Mouse (Mus musculus) heart, adult 8-10 months (tissue): ENCODE data around the gene Angel1. TPM values are rescaled to one million over a fixed set of nuclear protein-coding genes. Genes with fewer than 3 reads are reported as not detected.
A peak's percentile ranks its signal among the peaks of the same experiment; 100 is the strongest.

Source experiments
- DNase-seq: peaks from one replicate; pipeline ENCODE4 v3.0.0; 2022; ENCODE audit warnings: low spot score
- total RNA-seq, 4 experiments: library from RNA; stranded (reverse); gene quantifications; 2 replicates each; pipeline ENCODE4 v1.2.4; 2022

Gene Angel1
- total RNA-seq, result 1 to 10 TPM; 2.9 to 4.6 (median 3.8) TPM

- peak; percentile 94 for DNase-seq
These were observed at the start of gene Angel1 for GRCm38 (mm10) chr12:86726120-86726640. Gene Angel1 (minus strand): TSS chr12:86726460.

GRCm38 (mm10) chr12:86775561-86776280, 49.5 kb upstream of the Angel1 start:
- peak; percentile 86 for DNase-seq

GRCm38 (mm10) chr12:86772551-86772950, 46.3 kb upstream of the Angel1 start:
- DNase-seq, result no peak

GRCm38 (mm10) chr12:86771823-86772427, 45.7 kb upstream of the Angel1 start:
- DNase-seq, result peak; percentile 93

DNA sequence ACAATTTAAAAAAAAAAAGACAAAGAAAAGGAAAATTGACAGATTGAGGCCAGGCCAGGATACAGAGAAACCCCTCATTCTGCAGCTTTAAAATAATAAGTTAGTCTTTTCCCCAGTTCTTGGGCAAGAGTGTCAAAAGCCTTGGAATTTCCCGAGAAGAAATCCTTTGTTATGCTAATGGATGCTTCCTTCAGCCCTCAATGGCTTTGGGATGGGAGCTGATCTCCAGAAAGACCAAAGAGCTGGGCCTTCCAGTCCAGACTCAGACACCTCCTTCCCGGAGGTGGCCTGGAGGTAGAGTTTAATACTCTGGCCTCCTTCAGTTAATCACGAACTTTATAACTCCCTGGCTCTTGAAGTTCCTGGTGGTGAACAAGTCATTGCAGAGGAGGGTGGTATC, 44.7 kb upstream of the Angel1 start:
- DNase-seq, result no peak

DNA sequence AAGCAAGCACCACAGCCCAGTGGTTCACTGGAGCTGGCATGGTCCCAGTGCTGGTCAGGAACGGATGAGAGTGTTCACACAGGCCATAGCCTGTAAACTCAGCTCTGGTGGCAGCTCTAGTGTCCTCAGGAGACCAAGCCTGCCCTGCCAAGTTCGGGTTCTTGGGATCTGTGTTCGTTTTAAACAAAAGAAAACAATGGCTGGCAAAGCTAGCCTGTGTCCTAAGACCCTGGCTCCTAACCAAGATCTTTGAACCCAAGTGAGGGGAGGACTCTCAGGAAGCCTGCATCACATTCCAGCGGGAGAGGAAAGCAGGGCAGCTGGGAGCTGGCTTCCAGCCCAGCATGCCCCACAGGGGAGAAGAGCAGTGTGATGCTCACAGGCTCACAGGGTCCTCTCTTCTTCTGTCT, 44.0 kb upstream of the Angel1 start:
- peak; percentile 85 for DNase-seq

DNA sequence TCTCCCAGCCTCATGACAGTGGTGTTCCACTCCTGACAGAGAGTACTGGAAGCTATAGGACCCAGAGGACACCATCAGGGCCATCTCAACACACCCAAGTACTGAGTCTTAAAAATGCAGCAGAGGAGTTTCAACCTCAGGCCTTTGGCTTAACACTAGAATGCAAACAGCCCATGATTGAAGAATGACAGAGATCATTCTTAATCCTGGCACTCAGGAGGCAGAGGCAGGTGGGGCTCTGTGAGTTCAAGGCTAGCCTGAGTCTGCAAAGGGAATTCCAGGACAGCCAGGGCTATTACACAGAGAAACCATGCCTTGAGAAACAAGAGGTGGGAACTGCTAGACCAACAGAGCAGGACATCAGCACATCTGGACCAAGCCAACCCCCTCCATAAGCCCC, 43.6 kb upstream of the Angel1 start:
- no peak for DNase-seq

DNA sequence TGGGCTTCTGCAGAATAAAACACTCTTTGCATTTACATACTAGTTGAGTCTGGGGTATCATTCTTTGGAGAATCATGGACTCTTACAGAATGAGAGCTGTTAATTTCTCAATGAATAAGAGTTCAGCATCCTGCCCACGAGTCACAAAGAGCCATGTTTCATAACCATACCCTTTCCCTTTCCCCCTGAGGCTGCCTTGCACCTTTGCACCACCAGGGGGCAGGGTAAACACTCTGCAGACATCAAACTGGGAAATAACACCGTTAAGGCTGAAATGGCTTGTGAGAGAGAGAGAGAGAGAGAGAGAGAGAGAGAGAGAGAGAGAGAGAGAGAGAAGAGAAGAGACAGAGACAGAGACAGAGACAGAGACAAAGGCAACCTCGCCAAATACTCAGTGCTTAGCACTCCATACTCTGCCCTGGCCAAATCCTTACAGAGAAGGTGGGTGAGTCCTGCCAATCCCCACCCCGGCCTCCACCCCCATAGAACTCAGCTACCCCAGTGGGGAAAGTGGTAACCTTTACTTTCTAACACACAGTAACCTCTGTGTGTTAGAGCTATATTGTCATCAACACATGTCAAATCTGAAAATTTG, 42.8 kb upstream of the Angel1 start:
- DNase-seq, result peak; percentile 85

DNA sequence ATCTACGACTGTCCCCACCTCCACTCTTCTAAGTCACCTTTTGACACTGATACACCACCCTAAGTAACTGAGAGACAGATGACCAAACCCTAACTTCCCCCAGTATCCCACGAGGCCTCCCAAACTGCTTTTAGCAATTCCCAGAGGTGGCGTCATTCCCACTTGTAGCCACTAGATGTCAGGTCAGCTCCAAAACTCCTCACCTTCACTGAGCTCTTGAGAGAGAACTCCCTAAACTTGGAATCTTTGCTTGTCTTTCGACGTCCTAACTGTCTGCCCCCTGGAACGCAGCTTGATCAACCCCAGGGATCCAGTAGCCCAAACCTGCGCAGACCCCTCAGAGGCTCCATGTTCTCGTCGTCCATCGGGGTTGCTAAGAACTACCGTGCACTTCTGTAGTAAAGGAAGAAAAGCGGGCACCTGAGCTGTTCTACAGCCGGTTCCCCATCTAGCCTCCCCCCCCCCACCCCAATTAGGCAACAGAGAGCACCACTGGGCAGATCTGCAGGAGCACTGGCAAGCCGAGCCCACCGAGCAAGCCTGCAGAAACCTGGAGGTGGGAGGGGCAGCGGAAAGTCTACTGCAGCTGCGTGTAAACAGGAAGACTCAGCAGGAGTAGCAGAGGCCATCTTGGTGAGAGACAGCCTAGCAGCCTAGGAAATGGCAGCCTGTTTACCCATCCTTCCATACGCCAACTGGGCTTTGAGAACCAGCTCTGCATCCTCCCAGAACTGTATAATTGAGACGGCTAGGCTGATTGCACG, 41.8 kb upstream of the Angel1 start:
- DNase-seq, result peak; percentile 72

- DNase-seq, result no peak
These were observed 40.2 kb upstream of the Angel1 start for GRCm38 (mm10) chr12:86766467-86766866.

DNA sequence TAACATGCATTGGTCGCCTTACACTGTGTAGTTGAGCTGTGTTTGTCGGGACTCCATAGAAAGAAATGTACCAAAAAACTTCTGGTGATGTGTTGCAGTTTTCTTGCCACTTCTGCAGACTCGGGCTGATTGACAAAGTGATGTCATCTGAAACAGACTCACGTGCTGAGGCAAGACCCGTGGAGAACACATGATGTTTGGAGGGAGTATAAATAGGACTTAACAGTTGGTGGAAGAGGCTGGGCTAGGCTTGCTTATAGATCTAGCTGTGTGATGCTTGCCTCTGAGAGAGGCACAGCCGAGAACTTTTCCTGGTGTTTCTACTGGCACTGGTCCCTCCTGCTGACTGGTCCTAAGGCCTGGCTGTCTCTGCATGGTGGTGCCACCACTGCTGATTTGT, 37.8 kb upstream of the Angel1 start:
- DNase-seq, result no peak

- DNase-seq, result no peak
These were observed 34.8 kb upstream of the Angel1 start for GRCm38 (mm10) chr12:86761036-86761435.

- DNase-seq, result peak; percentile 13
These were observed 8.1 kb upstream of the Angel1 start, which contains the start of gene Lrrc74a for GRCm38 (mm10) chr12:86734319-86734810. Gene Lrrc74a (plus strand): TSS chr12:86734369.

DNA sequence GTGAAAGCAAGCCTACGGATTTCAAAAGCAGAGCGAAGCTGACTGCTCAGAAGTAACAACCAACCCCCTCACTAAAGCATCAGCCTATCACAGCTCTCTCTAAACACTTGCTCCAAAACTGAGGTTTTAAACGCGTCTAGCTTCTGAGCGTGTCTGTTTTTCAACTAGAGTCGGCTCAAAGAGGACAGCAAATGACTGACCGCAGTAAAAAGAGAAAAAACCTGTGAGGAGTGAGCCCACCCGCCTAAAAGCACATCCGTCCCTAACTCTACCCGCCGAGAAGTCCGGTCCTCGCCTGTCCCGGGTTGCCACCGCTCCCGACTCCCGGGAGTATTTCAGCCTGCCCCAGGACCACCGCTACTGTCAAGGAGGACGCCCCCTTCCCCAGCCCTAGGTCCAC, 554 bp downstream of the Angel1 start:
- no peak for DNase-seq

- no peak for DNase-seq
These were observed 2.0 kb downstream of the Angel1 start for GRCm38 (mm10) chr12:86724300-86724699.

- no peak for DNase-seq
These were observed 4.8 kb downstream of the Angel1 start for GRCm38 (mm10) chr12:86721453-86721852.

GRCm38 (mm10) chr12:86719961-86720639, 6.2 kb downstream of the Angel1 start:
- DNase-seq, result no peak

GRCm38 (mm10) chr12:86716962-86717361, 9.3 kb downstream of the Angel1 start:
- DNase-seq, result no peak

- DNase-seq, result peak; percentile 60
These were observed 10.9 kb downstream of the Angel1 start for GRCm38 (mm10) chr12:86715401-86715800.

GRCm38 (mm10) chr12:86714026-86714425, 12.2 kb downstream of the Angel1 start:
- DNase-seq, result no peak

GRCm38 (mm10) chr12:86705843-86706242, 20.4 kb downstream of the Angel1 start:
- no peak for DNase-seq
